Mouse (Mus musculus) cerebellum, adult 2 months (tissue): ENCODE results near the gene Ffar4. TPM values are rescaled to one million over a fixed set of nuclear protein-coding genes. Genes with fewer than 3 reads are reported as not detected.

Experiments used
- DNase-seq, 2 experiments: peaks; one replicate each; pipeline ENCODE4 v3.0.0; 2021
- H3K27ac ChIP-seq: fragments of 200-500 bp; 2 replicates; pipeline ENCODE4 v1.5.1; 2012; ENCODE audit warnings: low read length, control low read depth, inconsistent platforms; ENCODE audit not compliant: insufficient read depth
- H3K27me3 ChIP-seq: fragments of 200-500 bp; 2 replicates; pipeline ENCODE4 v1.6.1; 2012; ENCODE audit warnings: inconsistent platforms, mild to moderate bottlenecking, low read length, moderate library complexity; ENCODE audit not compliant: control insufficient read depth, insufficient read depth
- H3K4me1 ChIP-seq: fragments of 200-500 bp; 2 replicates; pipeline ENCODE4 v1.6.1; 2011; ENCODE audit warnings: low read length; ENCODE audit not compliant: control insufficient read depth, insufficient read depth
- H3K4me3 ChIP-seq: fragments of 200-500 bp; replicated peaks from 2 replicates; pipeline ENCODE3; 2011; ENCODE audit warnings: mild to moderate bottlenecking, low read depth, low read length, control low read depth; ENCODE audit not compliant: insufficient read depth
- CTCF ChIP-seq: fragments of 200-500 bp; IDR thresholded peaks from 2 replicates; pipeline ENCODE4 v1.5.1; 2011; ENCODE audit warnings: low read depth, mild to moderate bottlenecking, control low read depth, low read length, moderate library complexity, borderline replicate concordance; ENCODE audit not compliant: insufficient read depth
- POLR2A ChIP-seq: fragments of 200-500 bp; IDR thresholded peaks from 2 replicates; pipeline ENCODE4 v1.6.1; 2011; ENCODE audit warnings: low read length, control low read depth, borderline replicate concordance; ENCODE audit not compliant: insufficient read depth
- WGBS: fragments of 180-500 bp; shearing (Covaris S2); methylation state at CpG from one replicate; pipeline ENCODE4 v1.1.7; 2018; 5-methylcytosine and 5-hydroxymethylcytosine counted together
- polyA plus RNA-seq: library from polyadenylated mRNA; depleted of rRNA; stranded (reverse); fragments of >200 nt; gene quantifications from 2 replicates; pipeline ENCODE4 v1.2.3, GENCODE M21; 2012

The Ffar4 gene
- polyA plus RNA-seq, 1 experiment, result not detected

DNA sequence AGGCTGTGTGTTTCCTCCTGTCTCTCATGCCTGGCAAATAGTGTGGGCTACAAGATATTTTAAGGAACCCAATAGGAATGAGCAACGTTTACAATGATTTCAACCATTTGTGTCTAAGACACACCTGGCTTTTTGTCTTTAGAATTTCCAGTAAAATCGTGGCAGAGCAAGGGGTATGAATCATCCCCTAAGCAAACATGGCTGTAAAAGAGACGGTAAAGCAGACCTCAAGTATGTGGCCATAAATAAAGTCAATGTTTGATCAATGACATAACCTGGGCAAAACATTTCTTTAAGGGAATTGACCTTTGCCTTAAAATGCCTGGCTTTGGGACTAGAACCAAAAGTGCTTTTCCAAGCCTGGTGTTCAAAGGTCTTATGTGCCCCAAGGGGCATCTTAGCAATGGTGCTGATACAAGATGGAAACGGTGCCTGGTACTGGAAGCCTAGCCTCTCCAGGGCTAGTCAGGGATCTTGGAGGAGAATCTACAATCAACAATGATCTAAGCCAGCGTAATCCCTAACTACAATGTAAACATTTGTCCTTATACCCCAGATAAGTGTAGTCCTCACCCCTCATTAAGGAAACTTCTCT is 13.8 kb upstream of the Ffar4 start:
- WGBS, result 80% methylated on average over 5 of the region's 5 CpGs
- TF ChIP-seq CTCF (no peak), POLR2A (no peak)
- Histone ChIP-seq H3K4me1 (no peaks in the 10 kb centered on the region), H3K27ac (no peak overlapping the region), H3K27me3 (no peaks in the 10 kb centered on the region), H3K4me3 (no peak overlapping the region)
- no peak for DNase-seq

DNA sequence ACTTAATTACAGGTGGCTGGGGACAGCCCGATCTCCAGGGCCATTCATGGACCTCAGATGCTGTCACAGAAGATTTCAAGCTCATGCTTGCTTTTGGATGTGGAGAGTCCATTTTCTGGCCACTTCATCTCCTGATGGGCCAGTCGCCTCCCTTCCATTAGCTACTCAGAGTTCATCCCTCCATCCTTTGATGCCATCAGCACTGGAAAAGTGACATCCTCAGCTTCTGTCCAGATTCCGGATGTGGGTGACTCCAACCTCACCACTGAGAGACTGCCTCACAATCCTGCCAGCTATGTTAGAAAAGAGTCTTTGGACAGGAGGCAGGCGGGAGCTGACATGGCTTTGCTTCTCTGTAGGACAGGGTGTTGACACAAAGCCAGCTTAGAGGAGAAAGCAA is 11.0 kb upstream of the Ffar4 start:
- DNase-seq, result no peak
- Histone ChIP-seq H3K27ac (no peak overlapping the region), H3K4me3 (no peak overlapping the region), H3K4me1 (no peaks in the 10 kb centered on the region), H3K27me3 (no peaks in the 10 kb centered on the region)
- WGBS, result 79% methylated on average over 4 of the region's 4 CpGs
- TF ChIP-seq POLR2A (no peak), CTCF (no peak)

DNA sequence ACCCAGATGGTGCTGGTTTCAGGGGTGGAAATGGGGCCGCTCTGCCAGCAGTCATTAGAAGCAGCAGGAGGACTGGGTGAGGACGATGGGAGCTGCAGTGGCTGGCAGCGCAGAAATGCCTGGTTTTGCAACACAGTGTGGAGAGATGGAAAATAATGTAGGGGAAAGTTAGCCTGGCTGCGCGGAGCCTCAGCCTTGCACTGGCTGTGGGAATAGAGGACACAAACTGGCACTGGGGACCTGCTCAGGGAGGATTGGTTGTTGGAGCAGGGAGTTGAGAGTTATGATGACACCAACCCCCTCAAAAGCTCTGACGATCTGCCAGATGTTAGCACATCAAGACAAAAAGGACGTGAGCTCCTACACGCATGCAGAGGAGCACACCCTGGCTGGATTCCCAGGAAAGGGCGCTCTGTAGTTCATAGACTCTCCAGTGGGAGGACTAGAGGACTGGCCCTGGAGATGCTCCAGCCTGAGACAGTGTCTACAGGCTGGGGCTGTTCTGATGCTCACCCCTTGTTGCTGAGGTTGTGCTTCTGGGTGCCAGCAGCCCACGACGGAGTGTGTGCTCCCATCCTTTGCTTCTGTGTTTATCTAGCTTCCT is 9.8 kb upstream of the Ffar4 start:
- H3K27ac ChIP-seq, result no peak overlapping the region
- no peaks in the 10 kb centered on the region for H3K27me3 ChIP-seq
- WGBS, result 32% methylated on average over 11 of the region's 11 CpGs
- no peak overlapping the region for H3K4me3 ChIP-seq
- no peak for DNase-seq
- H3K4me1 ChIP-seq, result no peaks in the 10 kb centered on the region
- TF ChIP-seq POLR2A (no peak), CTCF (peak; percentile 22; the same call in 1 of the 2 replicates)

DNA sequence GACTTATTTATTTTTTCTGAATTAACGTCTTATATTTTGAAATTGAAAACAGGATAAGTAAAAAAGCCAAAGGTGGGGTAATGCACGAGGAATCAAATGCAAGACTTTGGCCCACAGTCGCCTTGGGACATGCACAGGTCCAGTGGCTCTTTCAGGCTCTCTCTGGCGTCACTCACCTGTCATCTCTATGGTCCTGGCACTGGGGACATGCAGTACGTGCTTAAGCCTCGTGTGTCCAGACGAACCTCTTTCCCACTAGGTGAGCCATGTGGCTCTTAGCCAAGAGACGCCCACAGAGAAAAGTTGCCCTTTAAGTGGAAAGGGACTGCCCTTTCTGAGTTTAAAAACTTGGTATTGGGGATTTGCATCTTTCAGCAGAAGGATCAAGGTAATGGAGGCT is 7.5 kb upstream of the Ffar4 start:
- Histone ChIP-seq H3K27ac (no peak overlapping the region), H3K4me3 (no peak overlapping the region), H3K4me1 (no peaks in the 10 kb centered on the region), H3K27me3 (no peaks in the 10 kb centered on the region; the same call in 1 of the 2 replicates)
- no peak for DNase-seq
- WGBS, result 52% methylated on average over 8 of the region's 8 CpGs
- TF ChIP-seq CTCF (no peak), POLR2A (no peak)

DNA sequence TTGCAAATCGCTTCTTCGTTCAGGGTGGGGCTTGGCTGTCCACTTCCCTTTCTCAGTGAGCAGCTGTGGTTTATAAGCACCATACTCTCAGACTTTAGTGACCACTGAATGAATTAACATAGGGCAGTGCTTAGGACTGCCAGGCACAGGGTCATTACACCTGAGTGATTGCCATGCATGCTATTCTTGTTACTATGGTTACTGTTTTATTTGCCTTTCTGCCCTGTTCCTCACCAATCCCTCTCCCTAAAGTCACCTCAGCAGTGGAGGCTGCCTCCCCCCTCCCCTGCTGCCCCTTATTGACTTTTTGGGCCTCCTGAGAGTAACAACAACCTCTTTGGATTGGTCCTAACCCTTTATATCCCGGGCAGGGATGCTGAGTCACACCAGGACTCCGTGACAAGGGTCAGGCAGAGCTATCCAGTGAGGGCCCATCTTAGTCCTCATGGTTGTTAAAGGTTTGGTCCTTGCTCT is 5.3 kb upstream of the Ffar4 start:
- H3K4me3 ChIP-seq, result no peak overlapping the region
- TF ChIP-seq CTCF (no peak), POLR2A (no peak)
- WGBS, result 58% methylated on average over 4 of the region's 4 CpGs
- H3K27ac ChIP-seq, result no peak overlapping the region
- DNase-seq, result no peak
- H3K4me1 ChIP-seq, result no peaks in the 10 kb centered on the region
- no peaks in the 10 kb centered on the region; the same call in 1 of the 2 replicates for H3K27me3 ChIP-seq

DNA sequence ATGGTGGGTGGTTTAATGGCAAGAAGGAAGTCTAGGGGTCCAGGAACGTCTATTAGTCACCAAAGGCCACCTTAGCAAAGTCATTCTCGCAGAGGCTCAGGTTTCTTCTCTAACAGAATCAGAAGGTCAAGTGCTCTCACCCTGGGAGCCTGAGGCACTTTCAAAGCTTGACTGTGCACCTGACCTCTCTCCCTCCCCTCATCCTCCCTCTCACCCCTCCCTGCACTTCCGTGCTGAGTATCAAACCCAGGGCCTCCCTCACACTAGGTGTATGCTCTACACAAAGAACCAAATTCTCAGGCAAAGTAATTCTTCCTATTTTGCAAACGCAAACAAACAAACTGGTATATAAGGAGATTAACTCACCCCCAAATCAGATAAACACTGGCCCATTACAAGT is 640 bp upstream of the Ffar4 start:
- H3K27ac ChIP-seq, result no peak overlapping the region
- TF ChIP-seq POLR2A, result no peak
- TF ChIP-seq CTCF, result no peak
- H3K4me1 ChIP-seq, result no peaks in the 10 kb centered on the region
- WGBS, result 17% methylated on average over 4 of the region's 4 CpGs
- H3K4me3 ChIP-seq, result no peak overlapping the region
- no peak for DNase-seq
- H3K27me3 ChIP-seq, result no peaks in the 10 kb centered on the region; the same call in 1 of the 2 replicates

DNA sequence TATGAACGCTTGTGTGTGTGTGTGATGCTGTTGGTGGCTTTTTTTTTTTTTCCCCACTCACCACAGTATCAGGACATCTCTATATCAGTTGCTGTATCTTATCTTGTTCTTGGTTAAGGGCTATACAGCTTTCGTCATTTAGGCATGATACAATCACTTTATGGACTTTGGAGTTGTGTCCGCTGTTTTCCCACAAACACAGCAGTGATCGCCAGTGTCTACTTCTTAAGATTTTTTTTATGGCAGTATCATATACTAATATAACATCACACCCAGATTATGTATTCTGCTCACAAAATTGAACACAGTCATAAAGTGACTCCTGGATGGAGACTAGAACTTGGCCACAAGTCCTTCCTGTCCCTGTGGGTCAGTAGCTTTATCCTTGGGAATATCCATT is 11.0 kb downstream of the Ffar4 start:
- TF ChIP-seq CTCF, result no peak
- no peak for TF ChIP-seq POLR2A
- Histone ChIP-seq H3K27me3 (no peaks in the 10 kb centered on the region), H3K4me1 (no peaks in the 10 kb centered on the region), H3K27ac (no peak overlapping the region), H3K4me3 (no peak overlapping the region)
- 91% methylated on average over 4 of the region's 4 CpGs for WGBS
- no peak for DNase-seq
